Mouse (Mus musculus) liver, embryonic 14.5 days (tissue): ENCODE measurements at regions not wholly inside any gene's neighbourhood (a gene's known extent, or its start where the extent isn't known, plus 50 kb on each side); places are given as distances from the start of the nearest gene placed in this dataset.

Experiments used
- CTCF ChIP-seq: IDR thresholded peaks from 2 replicates; pipeline ENCODE4 v1.5.1; 2016; ENCODE audit warnings: antibody characterized with exemption, low read depth, control low read depth
- EP300 ChIP-seq: IDR thresholded peaks from 2 replicates; pipeline ENCODE4 v1.6.1; 2016; ENCODE audit warnings: antibody characterized with exemption, low read depth

DNA sequence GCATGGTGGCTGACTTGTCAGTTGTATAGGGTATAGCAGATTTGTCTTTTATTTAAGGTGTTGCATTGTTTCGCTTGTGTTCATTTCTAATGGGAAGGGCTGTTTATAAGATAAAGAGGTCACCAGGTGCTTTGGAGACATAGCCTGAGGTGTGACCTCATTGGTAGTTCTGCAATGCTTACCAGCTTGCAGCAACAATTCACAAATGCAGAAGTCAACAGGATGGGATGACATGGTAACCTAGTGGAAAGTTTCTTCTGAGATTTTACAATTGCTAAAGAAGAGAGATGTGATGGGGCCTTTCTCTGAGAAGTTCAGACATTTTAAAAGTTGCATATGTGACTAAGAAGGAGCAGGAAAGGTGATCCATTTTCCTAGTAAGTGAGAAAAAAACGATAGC, 255.8 kb upstream of the Mmadhc start:
- no peak for TF ChIP-seq CTCF
- no peak for TF ChIP-seq EP300
